Mouse (Mus musculus): ENCODE data around the gene Ptpa.

DNA sequence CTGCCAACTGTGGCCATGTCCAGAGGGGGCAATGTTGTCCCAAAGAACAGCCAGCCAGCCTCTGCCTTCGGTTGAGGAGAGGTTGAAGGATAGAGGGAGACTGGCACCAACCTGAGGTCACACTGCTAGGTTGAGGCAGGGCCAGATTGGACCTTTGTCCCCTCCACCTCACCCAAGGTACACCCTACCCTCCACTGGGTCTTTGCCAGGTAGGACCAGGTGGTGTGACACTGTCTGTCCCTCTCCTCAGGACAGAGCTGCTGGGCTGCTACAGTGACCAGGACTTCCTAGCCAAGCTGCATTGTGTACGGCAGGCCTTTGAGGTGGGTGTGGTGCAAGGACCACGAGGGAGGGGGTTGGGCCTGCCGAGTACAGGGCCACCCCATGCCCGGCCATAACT, 38.1 kb upstream of the Ptpa start:
- no peak for TF ChIP-seq CTCF (IDR thresholded peaks at IDR 0.05)
- no peak for TF ChIP-seq EP300 (IDR thresholded peaks at IDR 0.05)

Measured in lung, postnatal 0 days (tissue).